Mouse (Mus musculus): ENCODE data around the gene Exoc6b.

- no peak for TF ChIP-seq CTCF (IDR thresholded peaks at IDR 0.05; ENCODE audit: borderline replicate concordance, insufficient read depth, low read depth, low read length)
- TF ChIP-seq POLR2A (IDR thresholded peaks at IDR 0.05; ENCODE audit: borderline replicate concordance, insufficient read depth, low read length) = no peak
Observed at GRCm38 (mm10) chr6:84755266-84755665, 314.0 kb downstream of the Exoc6b start.
